Mouse (Mus musculus): ENCODE measurements around the gene Pbp2.

The Pbp2 gene

GRCm38 (mm10) chr6:135310305-135310704 lies at the start of gene Pbp2:
Gene Pbp2, minus strand, starts transcription at chr6:135310405.
- no peak for DNase-seq

GRCm38 (mm10) chr6:135354953-135355352 lies 44.7 kb upstream of the Pbp2 start:
- no peak for DNase-seq

- no peak for DNase-seq
These were observed 42.3 kb upstream of the Pbp2 start for GRCm38 (mm10) chr6:135352537-135352936.

GRCm38 (mm10) chr6:135351638-135352302 lies 41.6 kb upstream of the Pbp2 start:
- no peak for DNase-seq

GRCm38 (mm10) chr6:135341076-135341378 lies 30.8 kb upstream of the Pbp2 start:
- DNase-seq: no peak

GRCm38 (mm10) chr6:135340355-135341075 lies 30.3 kb upstream of the Pbp2 start:
- DNase-seq: no peak

- DNase-seq: no peak
These were observed 26.2 kb upstream of the Pbp2 start for GRCm38 (mm10) chr6:135336376-135336775.

- no peak for DNase-seq
These were observed 23.9 kb upstream of the Pbp2 start for GRCm38 (mm10) chr6:135333994-135334651.

GRCm38 (mm10) chr6:135332737-135333281 lies 22.6 kb upstream of the Pbp2 start:
- no peak for DNase-seq

GRCm38 (mm10) chr6:135331916-135332315 lies 21.7 kb upstream of the Pbp2 start:
- DNase-seq: no peak

GRCm38 (mm10) chr6:135326847-135327246 lies 16.6 kb upstream of the Pbp2 start:
- DNase-seq: no peak

- DNase-seq: peak; percentile 23
These were observed 14.6 kb upstream of the Pbp2 start for GRCm38 (mm10) chr6:135324686-135325300.

GRCm38 (mm10) chr6:135324111-135324510 lies 13.9 kb upstream of the Pbp2 start:
- peak; percentile 25 for DNase-seq

GRCm38 (mm10) chr6:135323311-135323982 lies 13.2 kb upstream of the Pbp2 start:
- DNase-seq: peak; percentile 86

- peak; percentile 28 for DNase-seq
These were observed 12.5 kb upstream of the Pbp2 start for GRCm38 (mm10) chr6:135322749-135323148.

- DNase-seq: no peak
These were observed 9.3 kb upstream of the Pbp2 start for GRCm38 (mm10) chr6:135319431-135319933.

GRCm38 (mm10) chr6:135316141-135316540 lies 5.9 kb upstream of the Pbp2 start:
- no peak for DNase-seq

GRCm38 (mm10) chr6:135313981-135314380 lies 3.8 kb upstream of the Pbp2 start:
- no peak for DNase-seq

GRCm38 (mm10) chr6:135312038-135312437 lies 1.8 kb upstream of the Pbp2 start:
- DNase-seq: no peak

- DNase-seq: no peak
These were observed 5.5 kb downstream of the Pbp2 start for GRCm38 (mm10) chr6:135304576-135305260.

- DNase-seq: no peak
These were observed 7.6 kb downstream of the Pbp2 start for GRCm38 (mm10) chr6:135302421-135303125.
